Mouse (Mus musculus) forebrain, embryonic 13.5 days (tissue): ENCODE results near the gene Gp9. TPM values are rescaled to one million over a fixed set of nuclear protein-coding genes. Genes with fewer than 3 reads are reported as not detected.

Experiments used
- ATAC-seq: fragments of 200-750 bp; cut with Nextera tagmentation; 2 replicates; pipeline ENCODE4 v1.8.0; 2017
- H3K27ac ChIP-seq: fragments of 300-500 bp; sonication (generic); 2 replicates; pipeline ENCODE4 v1.5.1; 2015; ENCODE audit warnings: inconsistent platforms, mild to moderate bottlenecking, moderate library complexity
- H3K27me3 ChIP-seq: fragments of 300-500 bp; sonication (generic); 2 replicates; pipeline ENCODE4 v1.6.1; 2015; ENCODE audit warnings: mild to moderate bottlenecking, inconsistent platforms
- H3K36me3 ChIP-seq: fragments of 300-500 bp; sonication (generic); 2 replicates; pipeline ENCODE4 v1.6.1; 2015; ENCODE audit warnings: mild to moderate bottlenecking, inconsistent platforms; ENCODE audit not compliant: poor library complexity, severe bottlenecking
- H3K4me1 ChIP-seq: fragments of 300-500 bp; sonication (generic); 2 replicates; pipeline ENCODE4 v1.6.1; 2015; ENCODE audit warnings: inconsistent platforms
- H3K4me2 ChIP-seq: fragments of 300-500 bp; sonication (generic); 2 replicates; pipeline ENCODE4 v1.6.1; 2015; ENCODE audit warnings: inconsistent platforms, mild to moderate bottlenecking, moderate library complexity
- H3K4me3 ChIP-seq: fragments of 300-500 bp; sonication (generic); 2 replicates; pipeline ENCODE4 v1.5.1; 2015; ENCODE audit warnings: mild to moderate bottlenecking, inconsistent platforms
- H3K9ac ChIP-seq: fragments of 300-500 bp; sonication (generic); 2 replicates; pipeline ENCODE4 v1.6.1; 2015; ENCODE audit warnings: mild to moderate bottlenecking, inconsistent platforms
- H3K9me3 ChIP-seq: fragments of 300-500 bp; sonication (generic); replicated peaks from 2 replicates; pipeline ENCODE4 v1.6.1; 2016; ENCODE audit warnings: inconsistent platforms
- WGBS: fragments of 180-500 bp; shearing (Covaris S2); methylation state at CpG from one replicate; pipeline ENCODE4 v1.1.7; 2015; 5-methylcytosine and 5-hydroxymethylcytosine counted together
- polyA plus RNA-seq: library from polyadenylated mRNA; unstranded; fragments of >200 nt; fragmentation: Nextera tagmentation; extraction: Ambion mirVana; gene quantifications from 2 replicates; pipeline ENCODE4 v1.2.1, GENCODE M21; 2015

The Gp9 gene
- polyA plus RNA-seq, 1 experiment from 2014 or later = 0.77 TPM

DNA sequence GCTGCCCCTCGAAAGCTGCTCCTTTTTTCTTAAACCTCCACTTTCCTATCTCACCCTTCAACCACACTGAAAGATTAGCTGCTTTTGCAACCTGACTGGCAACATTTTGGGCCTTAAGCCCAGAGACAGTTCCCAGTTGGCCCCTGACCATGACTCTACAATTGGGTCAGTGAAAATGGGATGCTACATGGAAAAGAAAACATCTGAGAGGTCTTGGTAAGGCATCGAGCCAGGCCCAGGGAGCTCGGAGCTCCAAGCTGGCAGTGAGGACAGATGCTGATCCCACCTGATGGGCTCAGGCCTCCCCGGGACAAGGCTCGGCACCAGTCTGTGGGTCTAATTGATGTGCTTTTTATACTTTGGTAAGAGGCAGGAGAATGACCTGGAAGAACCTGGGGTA lies 14.0 kb downstream of the Gp9 start:
- H3K9ac ChIP-seq = no peak overlapping the region
- H3K4me3 ChIP-seq = no peak overlapping the region
- no peak for ATAC-seq
- no peaks in the 10 kb centered on the region for H3K27me3 ChIP-seq
- no peak overlapping the region for H3K27ac ChIP-seq
- 92% methylated on average over 5 of the region's 5 CpGs for WGBS
- H3K36me3 ChIP-seq = peaks cover 18% of the 10 kb centered on the region
- peaks cover 12% of the 10 kb centered on the region for H3K4me1 ChIP-seq
- no peak overlapping the region for H3K4me2 ChIP-seq
- H3K9me3 ChIP-seq = no peaks in the 10 kb centered on the region

DNA sequence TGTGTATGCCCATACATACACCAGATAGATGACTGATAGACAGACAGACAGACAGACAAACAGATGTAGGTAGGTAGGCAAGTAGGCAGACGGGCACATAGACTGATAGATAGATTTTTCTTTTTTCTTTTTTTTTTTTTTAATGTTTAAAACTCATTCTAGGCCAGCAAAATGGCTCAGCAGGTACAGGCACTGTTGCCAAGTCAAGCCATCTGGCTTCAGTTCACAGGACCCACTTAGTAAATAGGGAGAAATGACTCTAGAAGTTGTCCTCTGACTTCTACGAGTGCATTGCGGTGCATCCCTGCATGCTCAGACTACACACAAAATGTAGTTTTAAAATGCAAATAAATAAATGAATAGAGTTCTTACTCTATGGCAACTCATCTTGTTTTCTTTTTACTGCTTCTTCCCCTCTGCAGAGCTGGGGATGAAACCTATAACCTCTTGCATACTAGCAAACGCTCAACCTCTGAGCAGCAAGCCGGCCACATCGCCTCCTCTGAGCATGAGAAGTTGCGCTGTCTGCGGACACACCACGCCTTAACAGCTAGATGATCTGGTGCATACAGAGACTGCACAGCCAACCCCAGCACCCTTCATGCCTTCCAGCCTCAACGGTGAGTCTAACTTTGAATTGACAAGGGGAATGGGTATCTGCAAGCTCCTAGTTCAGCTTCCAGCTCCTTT lies 16.1 kb downstream of the Gp9 start:
- H3K36me3 ChIP-seq = peaks cover 18% of the 10 kb centered on the region
- no peak overlapping the region for H3K4me3 ChIP-seq
- H3K9me3 ChIP-seq = no peaks in the 10 kb centered on the region
- H3K27ac ChIP-seq = no peak overlapping the region
- peaks cover 10% of the 10 kb centered on the region for H3K4me1 ChIP-seq
- no peak overlapping the region for H3K4me2 ChIP-seq
- no peaks in the 10 kb centered on the region for H3K27me3 ChIP-seq
- ATAC-seq = no peak
- no peak overlapping the region for H3K9ac ChIP-seq
- 94% methylated on average over 10 of the region's 10 CpGs for WGBS

DNA sequence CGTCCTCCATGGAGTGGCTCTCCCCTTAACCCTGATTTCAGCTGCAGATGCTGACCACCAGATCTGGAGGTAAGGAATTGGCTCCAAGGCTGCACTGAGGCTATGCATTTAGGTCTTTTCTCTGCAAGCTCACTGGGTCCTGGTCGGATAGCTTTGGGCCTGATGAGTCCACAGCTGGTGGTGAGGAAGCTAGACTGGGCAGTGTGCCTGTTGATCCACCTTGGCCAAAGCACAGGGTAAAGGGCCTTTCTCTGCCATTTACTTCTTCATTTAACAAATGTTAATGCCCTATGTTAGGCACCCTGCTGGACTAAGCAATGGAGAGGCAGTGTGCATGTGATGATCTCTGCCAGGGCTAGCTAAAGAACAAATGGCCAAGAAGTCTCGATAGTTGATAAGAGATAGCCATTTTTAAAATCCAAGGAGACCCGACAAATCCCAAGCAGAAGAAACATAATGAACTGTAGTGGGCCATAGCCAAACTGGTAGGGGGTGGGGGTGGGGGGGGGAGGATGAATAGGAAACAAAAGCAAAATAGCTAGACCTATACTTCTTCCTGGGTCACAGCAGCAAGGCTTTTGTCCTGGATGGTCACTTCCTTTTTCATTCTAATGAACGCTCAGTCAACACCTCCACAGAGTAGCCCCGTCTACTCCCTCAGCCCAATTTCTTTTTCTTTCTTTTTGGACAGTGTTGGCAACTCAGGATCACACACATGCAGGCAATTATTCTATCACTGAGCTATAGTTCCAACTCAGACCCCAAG lies 17.7 kb downstream of the Gp9 start:
- 65% methylated on average over 6 of the region's 6 CpGs for WGBS
- Histone ChIP-seq H3K9ac (no peak overlapping the region), H3K9me3 (no peaks in the 10 kb centered on the region), H3K27me3 (no peaks in the 10 kb centered on the region), H3K27ac (no peak overlapping the region), H3K4me3 (no peak overlapping the region), H3K4me2 (no peak overlapping the region), H3K4me1 (no peaks in the 10 kb centered on the region), H3K36me3 (peaks cover 18% of the 10 kb centered on the region)
- ATAC-seq = no peak

DNA sequence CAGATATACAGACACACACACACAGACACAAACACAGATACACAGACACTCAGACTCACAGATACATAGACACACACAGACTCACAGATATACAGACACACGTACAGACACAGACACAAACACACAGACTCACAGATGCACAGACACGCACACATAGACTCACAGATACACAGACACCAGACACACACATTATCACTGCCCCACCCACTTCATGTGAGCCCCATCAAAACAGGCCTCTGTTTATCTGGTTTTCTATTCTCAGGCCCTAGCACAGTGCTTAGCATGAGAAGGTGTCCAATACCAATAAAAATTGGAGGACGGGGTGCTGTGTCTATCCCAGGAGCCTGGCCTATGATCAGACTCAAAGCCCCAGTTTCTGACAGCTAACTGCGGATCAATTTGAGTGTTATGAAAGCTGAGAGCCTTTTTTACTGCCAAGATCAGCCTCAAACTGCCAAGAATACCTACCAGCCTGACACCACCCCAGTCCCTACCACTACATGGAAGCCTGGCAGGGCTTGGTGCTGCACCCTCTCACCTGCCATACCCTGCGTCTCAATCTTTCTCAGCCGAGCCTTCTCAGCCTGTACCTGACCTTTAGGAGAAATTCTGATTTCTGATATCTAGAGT lies 18.5 kb downstream of the Gp9 start:
- H3K4me1 ChIP-seq = no peaks in the 10 kb centered on the region
- no peaks in the 10 kb centered on the region for H3K9me3 ChIP-seq
- H3K4me2 ChIP-seq = no peak overlapping the region
- no peak overlapping the region for H3K9ac ChIP-seq
- H3K36me3 ChIP-seq = peaks cover 12% of the 10 kb centered on the region
- no peaks in the 10 kb centered on the region for H3K27me3 ChIP-seq
- no peak for ATAC-seq
- WGBS = 85% methylated on average over 6 of the region's 6 CpGs
- H3K27ac ChIP-seq = no peak overlapping the region
- no peak overlapping the region for H3K4me3 ChIP-seq

DNA sequence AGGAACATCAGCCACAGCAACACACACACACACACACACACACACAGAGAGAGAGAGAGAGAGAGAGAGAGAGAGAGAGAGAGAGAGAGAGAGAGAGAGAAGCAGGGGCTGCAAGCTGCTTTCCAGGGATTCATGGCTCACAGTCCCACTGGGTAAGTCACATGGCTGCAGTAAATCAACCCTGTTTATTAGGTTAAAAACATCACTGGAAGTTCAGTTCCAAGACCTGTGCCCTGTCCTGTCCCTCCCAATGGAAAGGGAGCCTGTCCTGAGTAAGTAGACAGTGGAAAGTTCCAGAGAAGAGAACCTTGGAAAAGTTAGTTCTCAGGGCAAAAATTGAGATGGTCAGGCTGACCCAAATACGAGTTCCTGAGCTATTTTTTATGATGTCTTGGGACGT lies 19.4 kb downstream of the Gp9 start:
- no peaks in the 10 kb centered on the region for H3K4me1 ChIP-seq
- peaks cover 5% of the 10 kb centered on the region for H3K36me3 ChIP-seq
- ATAC-seq = no peak
- no peak overlapping the region for H3K4me3 ChIP-seq
- H3K27me3 ChIP-seq = no peaks in the 10 kb centered on the region
- no peak overlapping the region for H3K9ac ChIP-seq
- 55% methylated on average over 2 of the region's 2 CpGs for WGBS
- no peak overlapping the region for H3K4me2 ChIP-seq
- H3K27ac ChIP-seq = no peak overlapping the region
- H3K9me3 ChIP-seq = no peaks in the 10 kb centered on the region

DNA sequence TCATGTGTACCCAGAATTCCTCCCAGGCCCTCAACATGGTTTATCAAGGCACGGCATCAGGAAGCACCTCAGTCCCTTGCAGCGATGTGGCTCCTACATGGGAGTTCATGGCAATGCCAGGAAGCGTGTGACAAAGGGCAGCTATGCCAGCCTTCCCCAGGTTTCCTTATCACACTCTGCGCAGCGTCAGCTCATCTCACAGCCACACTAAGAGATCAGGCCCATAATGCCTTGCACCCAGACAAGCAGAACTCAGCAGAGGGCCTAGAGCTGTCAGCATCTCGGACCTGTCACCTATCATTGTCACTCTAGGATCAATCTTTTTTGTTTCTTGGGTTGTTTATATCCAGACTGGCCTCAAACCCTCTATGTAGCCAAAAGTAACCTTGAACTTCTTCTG lies 21.7 kb downstream of the Gp9 start:
- Histone ChIP-seq H3K27ac (no peak overlapping the region), H3K27me3 (no peaks in the 10 kb centered on the region), H3K36me3 (no peaks in the 10 kb centered on the region), H3K4me3 (no peak overlapping the region), H3K4me1 (no peaks in the 10 kb centered on the region), H3K9ac (no peak overlapping the region), H3K9me3 (no peaks in the 10 kb centered on the region), H3K4me2 (no peak overlapping the region)
- 93% methylated on average over 6 of the region's 6 CpGs for WGBS
- ATAC-seq = no peak

DNA sequence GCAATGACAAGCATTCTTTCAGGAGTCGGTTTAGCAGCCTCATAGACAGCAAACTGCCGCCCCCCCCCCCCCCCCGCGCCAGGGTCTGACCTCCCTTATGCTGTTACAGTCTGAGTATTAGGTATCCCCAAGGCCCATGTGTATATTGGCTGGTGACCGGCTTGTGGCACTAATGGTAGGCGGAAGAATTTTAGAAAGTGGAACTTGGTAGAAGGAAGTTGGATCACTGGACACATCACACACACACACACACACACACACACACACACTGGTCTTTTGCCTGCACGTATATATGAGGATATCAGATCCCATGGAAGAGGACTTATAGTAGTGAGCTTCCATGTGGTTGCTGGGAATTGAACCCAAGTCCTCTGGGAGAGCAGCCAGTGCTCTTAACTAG lies 24.6 kb downstream of the Gp9 start:
- H3K9me3 ChIP-seq = no peaks in the 10 kb centered on the region
- no peak overlapping the region for H3K9ac ChIP-seq
- H3K27me3 ChIP-seq = no peaks in the 10 kb centered on the region
- WGBS = 85% methylated on average over 6 of the region's 7 CpGs
- no peak overlapping the region for H3K4me3 ChIP-seq
- no peak overlapping the region for H3K4me2 ChIP-seq
- H3K36me3 ChIP-seq = no peaks in the 10 kb centered on the region
- H3K27ac ChIP-seq = no peak overlapping the region
- no peak for ATAC-seq
- no peaks in the 10 kb centered on the region for H3K4me1 ChIP-seq

DNA sequence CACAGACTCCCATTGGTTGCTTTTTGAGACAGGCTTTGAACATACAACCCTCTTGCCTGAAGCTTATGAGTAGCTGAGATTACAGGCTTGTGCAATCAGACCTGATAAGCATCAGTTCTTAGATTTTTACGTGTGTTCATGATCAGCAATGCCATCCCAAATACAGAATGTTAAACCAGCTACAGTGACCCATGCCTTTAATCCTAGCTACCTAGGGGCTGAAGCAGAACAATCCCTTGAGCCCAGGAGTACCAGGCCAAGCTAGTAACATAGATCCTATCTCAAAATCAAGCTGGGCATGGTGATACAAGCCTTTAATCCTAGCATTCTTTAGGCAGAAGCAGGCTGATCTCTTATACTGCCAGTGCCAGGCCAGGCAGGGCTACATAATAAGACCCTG lies 26.2 kb downstream of the Gp9 start:
- H3K27me3 ChIP-seq = no peaks in the 10 kb centered on the region
- H3K4me3 ChIP-seq = no peak overlapping the region
- H3K4me1 ChIP-seq = no peaks in the 10 kb centered on the region
- ATAC-seq = no peak
- WGBS = 89% methylated on average over 1 of the region's 1 CpGs
- no peaks in the 10 kb centered on the region for H3K9me3 ChIP-seq
- H3K9ac ChIP-seq = no peak overlapping the region
- H3K27ac ChIP-seq = no peak overlapping the region
- H3K4me2 ChIP-seq = no peak overlapping the region
- no peaks in the 10 kb centered on the region for H3K36me3 ChIP-seq

DNA sequence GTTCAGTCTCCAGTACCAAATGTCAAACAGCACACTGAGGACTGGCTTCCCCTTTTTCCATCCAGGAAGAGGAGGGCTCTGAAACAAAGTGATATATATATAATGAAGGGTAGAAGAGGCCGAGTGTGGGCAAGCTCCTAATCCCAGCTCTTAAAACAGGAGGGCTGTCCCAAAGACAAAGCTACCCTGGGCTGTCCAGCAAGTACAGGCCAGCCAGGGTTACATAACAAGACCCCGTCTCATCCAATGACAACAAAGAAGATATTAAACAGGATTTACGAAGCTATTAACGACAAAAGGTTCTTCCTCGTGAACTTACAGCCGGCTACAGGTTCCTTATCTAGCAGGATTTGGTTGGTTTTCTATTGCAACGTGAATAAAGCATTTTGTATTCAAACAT lies 27.0 kb downstream of the Gp9 start:
- WGBS = 82% methylated on average over 7 of the region's 7 CpGs
- no peak for ATAC-seq
- no peaks in the 10 kb centered on the region for H3K9me3 ChIP-seq

DNA sequence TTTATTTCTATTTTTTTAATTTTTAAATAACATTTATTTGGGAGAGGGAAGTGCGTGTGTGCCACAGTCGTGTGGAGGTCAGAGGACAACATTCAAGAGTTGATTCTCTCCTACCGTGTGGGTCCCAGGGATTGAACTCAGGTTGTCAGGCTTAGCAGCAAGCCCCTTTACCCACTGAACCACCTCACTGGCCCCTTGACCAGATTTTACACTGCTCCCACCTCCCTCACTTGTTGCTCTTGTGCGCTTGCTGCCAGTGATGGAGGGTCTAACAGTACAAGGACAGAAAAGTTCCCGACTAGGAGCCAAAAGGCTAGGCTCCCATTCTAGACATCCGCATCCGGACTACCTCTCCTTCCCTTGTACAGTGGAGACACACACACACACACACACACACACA lies 27.6 kb downstream of the Gp9 start:
- H3K9ac ChIP-seq = no peak overlapping the region
- H3K27me3 ChIP-seq = no peaks in the 10 kb centered on the region
- no peaks in the 10 kb centered on the region for H3K9me3 ChIP-seq
- H3K4me2 ChIP-seq = no peak overlapping the region
- no peak for ATAC-seq
- H3K36me3 ChIP-seq = no peaks in the 10 kb centered on the region
- H3K4me3 ChIP-seq = no peak overlapping the region
- 88% methylated on average over 7 of the region's 7 CpGs for WGBS
- no peak overlapping the region for H3K27ac ChIP-seq
- H3K4me1 ChIP-seq = peaks cover 4% of the 10 kb centered on the region

More for the DNA sequence above, 27.0 kb downstream of the Gp9 start:
- no peak overlapping the region for H3K27ac ChIP-seq
- no peaks in the 10 kb centered on the region for H3K36me3 ChIP-seq
- no peaks in the 10 kb centered on the region for H3K27me3 ChIP-seq
- no peaks in the 10 kb centered on the region for H3K4me1 ChIP-seq
- H3K4me2 ChIP-seq = no peak overlapping the region
- H3K9ac ChIP-seq = no peak overlapping the region
- no peak overlapping the region for H3K4me3 ChIP-seq

DNA sequence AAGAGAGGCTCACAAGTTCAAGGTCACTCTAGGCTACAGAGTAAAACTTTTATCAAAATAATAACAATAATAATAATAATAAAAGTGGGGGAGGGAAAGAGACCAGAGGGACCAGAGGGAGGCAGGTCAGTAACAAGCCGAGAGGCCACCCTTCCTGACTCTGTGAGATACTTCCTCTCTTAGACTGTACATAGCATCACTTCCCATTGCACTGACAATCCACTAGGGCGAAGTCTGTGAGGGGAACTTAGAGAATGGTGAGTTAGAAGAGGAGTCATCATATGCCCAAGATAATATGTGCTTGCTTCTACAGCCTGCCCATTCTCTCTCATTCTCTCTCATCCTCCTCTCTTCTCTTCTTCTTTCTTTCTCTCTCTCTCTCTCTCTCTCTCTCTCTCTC lies 28.2 kb downstream of the Gp9 start:
- 93% methylated on average over 2 of the region's 2 CpGs for WGBS
- Histone ChIP-seq H3K9ac (no peak overlapping the region), H3K27me3 (no peaks in the 10 kb centered on the region), H3K36me3 (no peaks in the 10 kb centered on the region), H3K4me1 (peaks cover 10% of the 10 kb centered on the region), H3K4me2 (no peak overlapping the region), H3K27ac (no peak overlapping the region), H3K4me3 (no peak overlapping the region), H3K9me3 (no peaks in the 10 kb centered on the region)
- no peak for ATAC-seq

DNA sequence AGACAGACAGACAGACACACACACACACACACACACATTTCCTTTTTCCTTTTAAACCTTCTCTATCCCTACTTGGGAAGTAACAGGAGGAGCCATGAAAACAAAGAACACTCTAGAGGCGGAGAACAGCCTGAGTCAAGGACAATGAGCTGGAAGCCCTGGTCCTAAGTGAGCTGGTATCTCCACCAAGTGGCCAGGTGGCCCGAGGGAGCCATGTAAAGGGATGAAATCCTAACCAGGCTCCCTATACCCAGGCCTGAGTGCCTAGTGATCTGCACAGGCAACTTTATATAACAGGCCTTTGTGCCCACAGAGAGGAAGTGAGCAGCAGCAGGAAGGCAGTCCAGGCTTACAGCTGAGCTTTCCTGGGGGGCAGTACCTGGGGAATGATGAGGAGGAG lies 29.0 kb downstream of the Gp9 start:
- no peak overlapping the region for H3K27ac ChIP-seq
- no peak for ATAC-seq
- WGBS = 61% methylated on average over 2 of the region's 2 CpGs
- H3K4me3 ChIP-seq = no peak overlapping the region
- no peak overlapping the region for H3K9ac ChIP-seq
- no peaks in the 10 kb centered on the region for H3K36me3 ChIP-seq
- H3K9me3 ChIP-seq = no peaks in the 10 kb centered on the region
- no peak overlapping the region for H3K4me2 ChIP-seq
- peaks cover 14% of the 10 kb centered on the region for H3K4me1 ChIP-seq
- no peaks in the 10 kb centered on the region for H3K27me3 ChIP-seq
